Mouse (Mus musculus) intestine, postnatal 0 days (tissue): ENCODE measurements around the gene Wwtr1. TPM values are rescaled to one million over a fixed set of nuclear protein-coding genes. Genes with fewer than 3 reads are reported as not detected.
A peak's percentile ranks its signal among the peaks of the same experiment; 100 is the strongest.

Experiments
- ATAC-seq: fragments of 200-750 bp; cut with Nextera tagmentation; 2 replicates; pipeline ENCODE4 v1.8.0; 2017; ENCODE audit warnings: mild to moderate bottlenecking, moderate TSS enrichment, moderate library complexity
- H3K27ac ChIP-seq: fragments of 300-500 bp; sonication (generic); 2 replicates; pipeline ENCODE4 v1.5.1; 2014; ENCODE audit warnings: mild to moderate bottlenecking, low read depth, low read length, moderate library complexity
- H3K27me3 ChIP-seq: fragments of 300-500 bp; sonication (generic); replicated peaks from 2 replicates; pipeline ENCODE4 v1.6.1; 2014; ENCODE audit warnings: low read length, mixed read lengths; ENCODE audit not compliant: control insufficient read depth, insufficient read depth
- H3K36me3 ChIP-seq: fragments of 300-500 bp; sonication (generic); 2 replicates; pipeline ENCODE4 v1.6.1; 2014; ENCODE audit warnings: mild to moderate bottlenecking, moderate library complexity; ENCODE audit not compliant: control insufficient read depth, insufficient read depth
- H3K4me1 ChIP-seq: fragments of 300-500 bp; sonication (generic); replicated peaks from 2 replicates; pipeline ENCODE4 v1.6.1; 2014; ENCODE audit warnings: antibody characterized with exemption, low read length, mixed read lengths; ENCODE audit not compliant: control insufficient read depth, insufficient read depth
- H3K4me2 ChIP-seq: fragments of 300-500 bp; sonication (generic); replicated peaks from 2 replicates; pipeline ENCODE4 v1.6.1; 2014; ENCODE audit warnings: low read depth, mild to moderate bottlenecking, moderate library complexity
- H3K4me3 ChIP-seq: fragments of 300-500 bp; sonication (generic); 2 replicates; pipeline ENCODE4 v1.5.1; 2014; ENCODE audit warnings: low read depth, low read length
- H3K9ac ChIP-seq: fragments of 300-500 bp; sonication (generic); 2 replicates; pipeline ENCODE4 v1.6.1; 2014; ENCODE audit warnings: mild to moderate bottlenecking, low read depth, low read length
- H3K9me3 ChIP-seq: fragments of 300-500 bp; sonication (generic); 2 replicates; pipeline ENCODE4 v1.6.1; 2016; ENCODE audit warnings: mixed run types; ENCODE audit not compliant: control insufficient read depth
- CTCF ChIP-seq: sonication (generic); IDR thresholded peaks from 2 replicates; pipeline ENCODE4 v1.5.1; 2016; ENCODE audit warnings: low read depth, mild to moderate bottlenecking, control low read depth, antibody characterized with exemption, moderate library complexity
- WGBS: fragments of 180-500 bp; shearing (Covaris S2); extraction: QIAGEN DNeasy Blood & Tissue Kit; methylation state at CpG from one replicate; pipeline ENCODE4 v1.1.7; 2014; 5-methylcytosine and 5-hydroxymethylcytosine counted together
- polyA plus RNA-seq: library from polyadenylated mRNA; unstranded; fragments of >200 nt; fragmentation: Nextera tagmentation; extraction: Ambion mirVana; gene quantifications from 2 replicates; pipeline ENCODE4 v1.2.1, GENCODE M21; 2015

The Wwtr1 gene
- polyA plus RNA-seq, 1 experiment from 2014 or later: 13.6 TPM

- no peak for ATAC-seq
- Histone ChIP-seq H3K4me1 (no peaks in the 10 kb centered on the region), H3K9ac (no peak overlapping the region), H3K27ac (no peak overlapping the region), H3K4me3 (no peak overlapping the region), H3K36me3 (no peaks in the 10 kb centered on the region), H3K27me3 (no peaks in the 10 kb centered on the region), H3K9me3 (no peaks in the 10 kb centered on the region), H3K4me2 (no peak overlapping the region)
- no peak for TF ChIP-seq CTCF
- 91% methylated on average over 10 of the region's 10 CpGs for WGBS
Measured at GRCm38 (mm10) chr3:57580426-57581195, 4.9 kb upstream of the Wwtr1 start.

GRCm38 (mm10) chr3:57576056-57576824, 530 bp upstream of the Wwtr1 start:
- peak; percentile 63 for TF ChIP-seq CTCF
- Histone ChIP-seq H3K27me3 (no peaks in the 10 kb centered on the region), H3K4me2 (peak overlapping the region; percentile 93), H3K9me3 (no peaks in the 10 kb centered on the region), H3K36me3 (no peaks in the 10 kb centered on the region), H3K4me1 (no peaks in the 10 kb centered on the region), H3K9ac (peak overlapping the region; percentile 75), H3K4me3 (peak overlapping the region; percentile 80), H3K27ac (peak overlapping the region; percentile 82)
- 2% methylated on average over 35 of the region's 35 CpGs for WGBS
- ATAC-seq: peak; percentile 44

- no peaks in the 10 kb centered on the region for H3K4me1 ChIP-seq
Measured at GRCm38 (mm10) chr3:57574885-57575659, 638 bp downstream of the Wwtr1 start.

GRCm38 (mm10) chr3:57573898-57574570, 1.7 kb downstream of the Wwtr1 start:
- Histone ChIP-seq H3K27me3 (no peaks in the 10 kb centered on the region), H3K36me3 (no peaks in the 10 kb centered on the region), H3K9ac (no peak overlapping the region), H3K4me1 (no peaks in the 10 kb centered on the region), H3K27ac (no peak overlapping the region), H3K9me3 (no peaks in the 10 kb centered on the region), H3K4me3 (peak overlapping the region; percentile 80), H3K4me2 (peak overlapping the region; percentile 93)
- 53% methylated on average over 14 of the region's 14 CpGs for WGBS
- no peak for ATAC-seq
- TF ChIP-seq CTCF: no peak

More at GRCm38 (mm10) chr3:57574885-57575659, 638 bp downstream of the Wwtr1 start:
- peak overlapping the region; percentile 75 for H3K9ac ChIP-seq
- no peaks in the 10 kb centered on the region for H3K27me3 ChIP-seq
- ATAC-seq: peak; percentile 42; the same call in 1 of the 2 replicates
- H3K4me3 ChIP-seq: peak overlapping the region; percentile 80
- H3K36me3 ChIP-seq: no peaks in the 10 kb centered on the region
- H3K9me3 ChIP-seq: no peaks in the 10 kb centered on the region
- 2% methylated on average over 58 of the region's 59 CpGs for WGBS
- H3K4me2 ChIP-seq: peak overlapping the region; percentile 93
- peak overlapping the region; percentile 82 for H3K27ac ChIP-seq
- no peak for TF ChIP-seq CTCF

- Histone ChIP-seq H3K4me2 (peak overlapping the region; percentile 93), H3K9ac (no peak overlapping the region), H3K27ac (no peak overlapping the region), H3K27me3 (no peaks in the 10 kb centered on the region), H3K4me3 (no peak overlapping the region), H3K4me1 (no peaks in the 10 kb centered on the region), H3K36me3 (no peaks in the 10 kb centered on the region), H3K9me3 (no peaks in the 10 kb centered on the region)
- ATAC-seq: no peak
- TF ChIP-seq CTCF: no peak
- WGBS: 70% methylated on average over 6 of the region's 6 CpGs
Measured at GRCm38 (mm10) chr3:57572331-57572975, 3.3 kb downstream of the Wwtr1 start.
